Mouse (Mus musculus) gastrocnemius, postnatal 4 days (tissue): Measurements from ENCODE around the gene Brd4. TPM values are rescaled to one million over a fixed set of nuclear protein-coding genes. Genes with fewer than 3 reads are reported as not detected.

ENCODE experiments used
- DNase-seq, 2 experiments: peaks; one replicate each; pipeline ENCODE4 v3.0.0; 2021 to 2022; ENCODE audit warnings: low spot score in 2 of 2, mixed read lengths in 2 of 2
- long read RNA-seq, 2 experiments: library from polyadenylated mRNA; stranded (forward); transcript quantifications; one replicate each; pipeline ENCODE4 v2.0.0; 2021
- total RNA-seq, 2 experiments: library from RNA; stranded (reverse); gene quantifications; 2 replicates each; pipeline ENCODE4 v1.2.3; 2021

Brd4 gene
- 10 to 100 TPM; 86.5 to 98.4 TPM for total RNA-seq
- long read RNA-seq, experiment 1, partial matches to known transcripts = 16 of 23 reads
- long read RNA-seq, experiment 1, other reads (novel, unspliced or antisense) = 7 of 23 reads
- long read RNA-seq, experiment 2, partial matches to known transcripts = 12 of 21 reads
- long read RNA-seq, experiment 2, other reads (novel, unspliced or antisense) = 9 of 21 reads

- peak; percentile 82 to 91 for DNase-seq
These were observed at the start of gene Brd4 for GRCm38 (mm10) chr17:32284262-32285137. Gene Brd4 (minus strand): TSS chr17:32284722.

GRCm38 (mm10) chr17:32333675-32334303 lies 49.3 kb upstream of the Brd4 start:
- no peak for DNase-seq

DNA sequence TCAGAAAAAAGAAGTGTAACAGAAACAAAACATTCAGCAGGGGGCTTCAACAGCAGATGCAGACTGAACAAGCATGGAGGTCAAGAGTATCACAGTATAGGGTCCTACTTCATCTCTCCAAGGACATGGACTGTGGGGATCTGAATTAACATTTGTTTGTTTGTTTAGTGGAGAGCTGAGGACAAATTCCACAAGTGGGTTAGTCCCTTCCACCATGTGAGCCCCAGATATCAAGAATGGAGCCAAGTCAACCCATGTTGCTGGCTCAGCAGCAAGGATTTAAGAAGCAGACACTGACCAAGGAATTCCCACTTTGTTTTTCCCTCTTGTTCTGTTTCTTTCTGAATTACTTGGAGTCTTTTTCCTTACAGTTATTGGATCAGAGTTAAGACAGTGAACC lies 43.0 kb upstream of the Brd4 start:
- no peak for DNase-seq

DNA sequence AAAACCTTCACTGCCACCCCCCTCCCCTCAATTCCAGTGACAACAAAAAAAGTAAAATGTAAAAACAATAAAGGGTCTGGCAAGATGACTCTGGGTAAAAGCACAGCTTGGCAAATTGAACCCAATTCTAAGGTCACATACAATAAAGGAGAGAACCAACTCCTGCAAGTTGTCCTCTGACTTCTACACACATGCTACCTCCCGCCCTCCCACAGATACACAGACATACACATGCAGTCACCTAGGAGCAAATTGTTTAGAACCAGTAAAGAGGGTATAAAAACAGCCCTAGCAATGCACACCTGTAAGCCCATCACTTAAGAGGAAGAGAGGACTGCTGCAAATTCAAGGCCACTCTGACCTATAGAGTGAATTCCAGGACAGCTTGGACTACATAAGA lies 38.3 kb upstream of the Brd4 start:
- DNase-seq = no peak

- DNase-seq = no peak
These were observed 37.3 kb upstream of the Brd4 start for GRCm38 (mm10) chr17:32321836-32322235.

DNA sequence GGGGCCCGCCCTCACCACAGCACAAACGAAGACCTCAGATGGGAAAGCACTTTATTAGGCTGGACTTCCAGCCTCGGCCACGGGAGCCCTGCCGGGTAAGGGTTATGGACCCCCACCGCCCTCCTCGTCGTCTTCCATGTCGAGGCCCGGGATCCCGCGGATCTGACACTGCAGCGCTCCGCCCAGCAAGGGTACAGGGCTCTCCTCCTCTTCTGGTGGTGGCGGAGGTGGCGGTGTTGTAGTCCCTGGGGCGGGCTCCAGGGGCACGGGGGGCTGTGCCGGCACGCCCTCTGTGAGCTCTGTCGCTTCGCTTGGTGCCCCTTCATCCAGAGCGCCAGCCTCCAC lies 36.8 kb upstream of the Brd4 start:
- DNase-seq = no peak

DNA sequence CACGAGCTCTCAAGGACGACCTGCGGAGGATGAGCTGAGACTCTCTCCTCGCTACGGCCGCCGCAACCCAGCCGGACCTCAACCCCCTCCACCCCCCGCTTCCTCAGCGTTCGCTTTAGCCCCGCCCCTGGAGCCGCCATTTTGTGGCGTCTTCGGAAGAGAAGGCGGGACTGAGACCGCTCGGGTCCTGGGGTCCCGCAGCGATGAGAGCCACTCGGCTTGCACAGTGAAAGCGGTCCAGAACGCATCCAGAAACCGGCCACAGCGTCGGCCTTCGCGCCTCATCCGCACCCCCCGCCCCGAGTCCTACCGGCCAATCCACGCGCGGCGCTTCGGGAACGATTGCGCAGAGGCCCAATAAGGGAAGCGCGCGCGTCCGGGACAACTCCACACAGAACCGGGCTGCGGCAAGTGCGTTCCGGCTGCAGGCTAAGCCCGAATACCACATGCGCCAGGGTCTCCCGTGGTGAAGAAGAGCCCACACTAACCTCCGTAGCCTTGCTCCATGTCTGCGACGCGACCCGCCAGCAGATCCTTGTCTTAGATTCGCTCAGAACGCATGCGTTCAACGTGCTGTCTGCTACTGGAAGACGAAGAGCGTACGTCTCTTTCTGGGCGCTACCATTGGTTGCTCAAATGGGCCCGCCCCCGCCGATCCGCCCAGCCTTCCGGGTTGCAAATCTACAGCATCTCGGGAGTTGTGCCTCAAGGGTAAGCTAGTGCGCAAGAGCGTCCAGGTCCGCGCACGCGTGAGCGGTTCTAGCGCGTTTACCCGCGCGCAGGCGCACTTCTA lies 36.3 kb upstream of the Brd4 start, which contains the start of gene Akap8:
TSS of gene Akap8 (minus strand) at position 642 of the 793 bp plus-strand sequence.
- peak; percentile 90 to 97 for DNase-seq

- DNase-seq = no peak
These were observed 35.4 kb upstream of the Brd4 start for GRCm38 (mm10) chr17:32319950-32320349.

- no peak for DNase-seq
These were observed 33.2 kb upstream of the Brd4 start for GRCm38 (mm10) chr17:32317708-32318107.

DNA sequence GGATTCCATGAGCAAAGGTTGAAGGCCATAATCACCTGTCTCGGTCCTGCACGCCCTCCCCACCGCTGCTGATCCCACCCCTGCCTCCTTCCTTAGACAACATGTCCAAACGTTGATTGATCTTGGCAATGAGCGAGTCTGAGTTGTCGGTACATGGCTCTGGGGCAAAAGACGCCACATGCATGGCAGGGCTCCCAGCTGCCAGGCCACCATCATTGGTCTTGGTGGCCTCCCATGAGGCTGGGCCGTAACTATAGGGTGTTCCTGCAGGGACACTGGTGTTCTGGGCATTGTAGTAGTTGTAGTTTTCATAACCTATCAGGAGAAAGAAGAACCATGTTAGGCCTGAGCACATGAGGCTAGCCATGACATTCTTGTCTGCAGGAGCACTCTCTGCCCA lies 32.5 kb upstream of the Brd4 start:
- DNase-seq = no peak

- no peak for DNase-seq
These were observed 31.0 kb upstream of the Brd4 start for GRCm38 (mm10) chr17:32315560-32315959.

- DNase-seq = no peak
These were observed 29.4 kb upstream of the Brd4 start for GRCm38 (mm10) chr17:32313892-32314291.

GRCm38 (mm10) chr17:32312801-32313200 lies 28.3 kb upstream of the Brd4 start:
- no peak for DNase-seq

DNA sequence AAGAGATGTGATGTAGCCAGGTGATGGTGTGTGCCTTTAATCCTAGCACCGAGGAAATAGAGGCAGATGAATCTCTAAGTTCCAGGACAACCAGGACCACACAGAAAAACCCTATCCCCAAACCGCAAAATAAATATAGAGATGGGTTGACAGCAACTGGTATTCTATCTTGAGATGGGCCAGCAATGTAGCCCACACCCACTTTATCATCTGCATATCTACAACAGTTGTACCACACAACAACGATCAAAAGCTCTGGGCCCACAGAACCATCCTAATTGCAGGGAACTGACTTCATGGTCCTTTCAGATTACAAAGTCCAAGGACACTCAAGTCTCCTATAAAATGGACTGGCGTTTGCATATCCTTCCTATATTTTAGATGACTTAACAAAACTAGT lies 23.4 kb upstream of the Brd4 start:
- DNase-seq = no peak

DNA sequence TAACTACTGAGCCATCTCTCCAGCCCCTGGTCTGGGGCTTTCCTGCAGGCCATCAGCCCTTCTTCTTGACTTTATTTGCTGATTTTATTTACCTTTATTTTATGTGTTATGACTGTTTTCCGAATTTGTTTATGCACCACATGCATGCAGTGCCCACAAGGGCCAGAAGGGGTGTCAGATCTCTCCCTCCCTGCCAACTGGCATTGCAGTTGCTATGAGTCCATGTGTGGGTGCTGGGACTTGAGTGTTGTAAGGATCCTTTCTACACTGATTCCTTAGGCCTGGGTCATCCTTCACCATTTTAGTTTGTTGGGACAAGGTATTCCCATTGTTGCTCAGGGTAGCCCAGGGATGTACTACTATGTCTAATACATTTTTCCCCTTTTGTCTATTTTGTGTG lies 13.6 kb upstream of the Brd4 start:
- no peak for DNase-seq

DNA sequence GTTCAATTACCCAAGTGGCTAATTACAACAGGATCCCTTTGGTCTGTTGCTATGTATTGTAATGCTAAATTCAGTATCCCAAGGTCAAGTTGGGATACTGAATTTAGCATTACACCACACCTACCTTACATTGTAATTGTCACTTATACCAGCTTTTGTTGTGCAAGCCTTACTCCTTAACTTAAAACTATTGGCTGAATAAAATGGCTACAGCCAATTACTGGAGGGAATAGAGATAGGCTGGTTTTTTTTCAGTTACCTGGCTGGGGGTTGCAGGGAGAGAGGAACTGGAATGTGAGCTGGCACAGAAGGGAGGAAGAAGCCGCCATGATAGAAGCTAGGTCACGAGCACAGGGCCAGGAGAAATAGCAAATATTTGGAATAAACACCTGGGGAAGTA lies 11.4 kb upstream of the Brd4 start:
- DNase-seq = no peak

DNA sequence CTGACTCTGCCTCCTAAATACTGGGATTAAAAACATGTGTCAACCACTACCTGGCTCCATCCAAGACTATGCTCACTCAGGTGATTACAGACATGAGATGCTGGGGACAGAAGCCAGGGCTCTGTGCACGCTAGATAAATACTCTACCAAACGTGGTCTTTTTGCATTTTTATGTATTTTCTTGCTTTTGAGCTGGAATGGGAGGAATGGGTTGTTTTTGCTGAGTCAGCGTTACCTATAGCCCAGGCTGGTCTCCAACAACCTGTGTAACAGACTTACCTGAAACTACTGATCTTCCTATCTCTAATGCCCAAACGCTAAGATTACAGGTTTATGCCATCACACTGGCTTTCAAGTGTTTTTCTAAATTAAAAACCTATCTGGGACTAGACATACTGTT lies 10.6 kb upstream of the Brd4 start:
- DNase-seq = no peak

DNA sequence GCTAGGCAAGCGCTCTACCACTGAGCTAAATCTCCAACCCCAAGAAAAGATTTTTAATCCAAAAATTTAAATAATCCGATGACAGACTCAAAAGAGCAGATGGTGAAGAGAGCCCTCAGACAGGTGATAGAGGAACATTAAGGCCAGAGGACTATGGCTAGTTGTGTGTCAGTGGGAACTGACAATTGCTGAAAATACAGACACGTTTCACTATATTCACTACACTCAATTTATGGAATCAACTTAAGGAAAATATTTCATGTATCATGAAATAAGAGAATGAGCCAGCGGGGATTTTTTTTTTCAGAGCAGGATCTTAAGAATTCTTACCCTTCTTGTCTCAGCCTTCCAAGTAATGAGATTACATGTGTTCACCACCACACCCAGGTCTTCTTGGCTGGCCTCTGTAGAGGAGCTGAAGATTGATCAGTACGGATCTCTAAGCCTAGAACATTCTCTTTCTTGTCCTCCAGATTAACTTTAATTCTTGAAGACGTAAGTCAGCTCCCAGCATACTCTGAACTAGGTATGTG lies 682 bp upstream of the Brd4 start:
- no peak for DNase-seq

GRCm38 (mm10) chr17:32283771-32284221 lies 726 bp downstream of the Brd4 start:
- peak; percentile 29 to 57 for DNase-seq

- DNase-seq = no peak
These were observed 1.2 kb downstream of the Brd4 start for GRCm38 (mm10) chr17:32283341-32283740.
